Mouse (Mus musculus): Measurements from ENCODE around the gene Foxp1. TPM values are rescaled to one million over a fixed set of nuclear protein-coding genes. Genes with fewer than 3 reads are reported as not detected.

The Foxp1 gene
- total RNA-seq, 2 experiments from 2014 or later = 132 to 157 TPM

DNA sequence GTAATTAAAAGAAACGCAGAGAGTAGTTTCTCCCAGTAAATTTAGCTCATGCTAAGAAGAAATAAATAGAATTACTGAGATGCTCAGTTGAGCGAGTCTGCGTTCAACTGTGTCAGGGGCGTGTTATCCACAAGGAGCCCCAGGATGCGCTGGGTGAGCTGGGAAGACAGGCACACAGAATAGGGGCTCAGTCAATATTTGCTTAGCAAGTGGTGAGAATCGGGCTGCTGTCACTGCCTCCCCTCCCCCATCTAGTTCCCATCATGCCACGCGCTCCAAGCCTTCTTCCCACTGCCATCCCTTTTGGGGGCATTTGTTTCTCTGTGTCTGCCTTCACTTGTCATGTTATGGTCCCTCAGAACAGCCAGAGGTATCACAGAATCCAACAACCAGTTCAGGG lies 584.2 kb downstream of the Foxp1 start:
- DNase-seq (ENCODE audit: low spot score in 2 of 2) = peak in 1 of 2 experiments; percentile 22
- intact Hi-C loops (cut with DNase I) = loop anchor here (10.0 kb wide), 2 partner anchors 414 to 834 kb away; no protein-coding TSS in a partner anchor

- intact Hi-C loops (cut with DNase I) = loop anchor here (10.0 kb wide), 2 partner anchors 413 to 833 kb away; no protein-coding TSS in a partner anchor
These were observed 585.0 kb downstream of the Foxp1 start for GRCm38 (mm10) chr6:98937513-98937912.

DNA sequence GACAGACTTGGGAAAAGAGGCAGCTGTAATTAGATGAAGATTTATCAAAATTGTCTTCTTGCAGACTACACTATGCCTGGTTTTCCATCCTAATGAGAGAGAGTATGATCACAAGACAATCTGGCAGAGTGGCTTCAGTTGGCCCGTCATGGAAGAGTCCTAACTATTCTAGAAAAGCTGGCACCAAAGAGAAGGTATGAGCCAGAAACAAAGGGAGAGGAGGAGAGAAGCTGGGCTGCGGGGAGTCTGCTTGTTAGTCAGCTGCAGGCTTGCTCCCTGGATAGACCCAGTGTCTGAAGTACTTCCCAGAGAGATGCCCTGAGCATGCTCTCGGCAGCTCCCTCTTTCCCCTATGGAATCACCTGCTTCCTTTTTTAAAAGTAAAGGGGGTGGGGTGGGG lies 586.1 kb downstream of the Foxp1 start:
- DNase-seq (ENCODE audit: low spot score in 2 of 2) = peak in 1 of 2 experiments; percentile 62
- intact Hi-C loops (cut with DNase I) = loop anchor here (10.0 kb wide), 2 partner anchors 412 to 832 kb away; no protein-coding TSS in a partner anchor

More at GRCm38 (mm10) chr6:98937513-98937912, 585.0 kb downstream of the Foxp1 start:
- peak in 1 of 2 experiments; percentile 58 for DNase-seq (ENCODE audit: low spot score in 2 of 2)

DNA sequence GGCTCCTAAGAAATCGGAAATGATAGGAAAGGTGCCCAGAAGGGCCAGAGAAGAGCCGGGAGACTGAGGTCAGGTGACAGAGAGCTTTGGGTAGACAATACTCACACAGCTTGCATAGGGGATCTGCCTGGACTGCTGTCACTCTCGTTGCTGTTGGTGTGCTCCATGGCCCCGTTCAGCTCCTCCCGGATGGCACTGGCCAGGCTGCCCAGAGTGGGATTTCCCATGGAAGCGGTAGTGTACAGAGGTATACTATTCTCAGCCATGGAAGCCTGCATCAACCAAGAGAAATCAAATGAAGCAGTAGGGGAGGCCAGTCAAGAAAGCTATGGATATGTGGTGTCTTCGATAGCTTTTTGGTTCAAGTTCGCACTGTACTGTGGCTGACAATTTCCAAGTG lies 587.4 kb downstream of the Foxp1 start:
- no peak for DNase-seq (ENCODE audit: low spot score in 2 of 2)
- intact Hi-C loops (cut with DNase I) = loop anchor here (10.0 kb wide), 2 partner anchors 410 to 830 kb away; no protein-coding TSS in a partner anchor

DNA sequence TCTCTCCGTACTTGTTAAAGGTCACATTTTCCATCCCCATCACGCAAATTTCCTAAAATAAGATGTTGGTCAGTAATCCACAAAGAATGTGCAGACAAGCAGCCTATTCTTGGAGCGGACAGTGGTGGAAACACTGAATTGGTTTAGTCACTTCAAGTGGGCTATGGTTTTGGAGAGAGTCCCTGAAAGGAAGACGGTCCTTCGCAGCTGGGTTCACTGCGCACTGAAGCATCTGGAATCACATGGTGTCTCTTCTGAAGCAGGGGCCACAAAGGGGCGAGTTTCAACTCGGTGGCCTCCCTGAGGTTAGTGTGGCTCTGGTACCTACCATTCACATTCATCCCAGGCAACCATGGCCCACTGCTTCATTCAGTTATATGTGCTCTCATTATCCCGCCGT lies 588.1 kb downstream of the Foxp1 start:
- intact Hi-C loops (cut with DNase I) = loop anchor here (10.0 kb wide), 2 partner anchors 410 to 830 kb away; no protein-coding TSS in a partner anchor

GRCm38 (mm10) chr6:98933135-98933724 lies 589.3 kb downstream of the Foxp1 start:
- intact Hi-C loops (cut with DNase I) = loop anchor here (10.0 kb wide), 2 partner anchors 408 to 828 kb away; no protein-coding TSS in a partner anchor
- no peak for DNase-seq (ENCODE audit: low spot score in 2 of 2)

More for the DNA sequence above, 588.1 kb downstream of the Foxp1 start:
- no peak for DNase-seq (ENCODE audit: low spot score in 2 of 2)

DNA sequence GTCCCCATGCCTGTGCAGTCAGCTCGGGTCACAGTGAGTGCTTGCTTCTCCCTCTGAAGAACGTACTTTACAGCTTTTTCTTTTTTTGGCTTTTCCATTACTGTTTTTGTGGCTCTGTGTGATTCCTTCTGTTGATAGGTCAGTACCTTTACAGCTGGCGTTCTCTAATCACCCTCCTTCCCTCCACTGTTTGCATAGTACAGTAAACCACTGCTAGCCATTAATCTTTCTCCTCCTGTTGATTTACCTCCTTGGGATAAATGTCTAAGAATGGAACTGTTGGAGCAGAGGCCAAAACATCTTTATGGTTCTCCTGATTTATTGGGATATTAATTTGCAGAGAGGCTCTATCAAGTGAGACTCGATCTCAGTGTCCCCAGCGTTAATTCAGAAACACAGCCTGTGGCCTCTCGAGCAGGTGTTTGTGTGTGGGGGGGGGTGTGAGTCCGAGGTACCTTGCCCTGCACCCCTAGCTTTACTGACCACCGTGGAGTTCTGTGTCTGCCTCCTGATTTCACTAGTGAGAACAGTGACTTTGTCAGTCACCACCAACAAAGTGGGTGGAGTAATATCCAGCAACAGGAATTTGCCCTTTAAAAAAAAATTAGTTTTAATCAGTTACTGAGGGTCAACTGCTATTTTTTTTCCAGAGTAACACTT lies 590.5 kb downstream of the Foxp1 start:
- intact Hi-C loops (cut with DNase I) = loop anchor here (10.0 kb wide), 2 partner anchors 407 to 827 kb away; no protein-coding TSS in a partner anchor
- no peak for DNase-seq (ENCODE audit: low spot score in 2 of 2)

- intact Hi-C loops (cut with DNase I) = loop anchor here (10.0 kb wide), 2 partner anchors 406 to 826 kb away; no protein-coding TSS in a partner anchor
These were observed 591.7 kb downstream of the Foxp1 start for GRCm38 (mm10) chr6:98930652-98931300.

DNA sequence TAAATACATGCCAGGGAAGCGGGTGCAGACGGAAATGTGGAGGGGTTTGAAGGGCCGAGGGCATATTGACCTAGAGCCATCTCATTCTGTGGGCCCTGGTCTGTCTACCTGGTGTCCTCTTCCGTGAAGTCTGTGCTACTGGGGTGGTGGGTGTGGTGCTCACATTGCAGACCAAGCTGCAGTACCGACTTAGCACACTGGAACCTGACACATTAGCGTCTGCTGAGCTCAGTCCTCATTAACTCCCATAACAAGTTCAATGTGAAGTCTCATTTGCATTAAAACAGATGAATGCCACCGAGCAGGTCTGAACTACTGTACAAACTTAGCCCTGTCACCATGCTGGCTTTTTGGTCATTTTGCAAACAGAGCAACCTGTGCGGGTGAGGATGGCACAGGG lies 594.2 kb downstream of the Foxp1 start:
- intact Hi-C loops (cut with DNase I) = no loop called here
- DNase-seq (ENCODE audit: low spot score in 2 of 2) = no peak

More at GRCm38 (mm10) chr6:98930652-98931300, 591.7 kb downstream of the Foxp1 start:
- DNase-seq (ENCODE audit: low spot score in 2 of 2) = no peak

GRCm38 (mm10) chr6:98901259-98901658 lies 621.3 kb downstream of the Foxp1 start:
- intact Hi-C loops (cut with DNase I) = no loop called here
- no peak for DNase-seq (ENCODE audit: low spot score in 2 of 2)

GRCm38 (mm10) chr6:98878208-98878607 lies 644.3 kb downstream of the Foxp1 start:
- intact Hi-C loops (cut with DNase I) = no loop called here
- no peak for DNase-seq (ENCODE audit: low spot score in 2 of 2)

GRCm38 (mm10) chr6:98876401-98876800 lies 646.1 kb downstream of the Foxp1 start:
- no peak for DNase-seq (ENCODE audit: low spot score in 2 of 2)
- intact Hi-C loops (cut with DNase I) = no loop called here

Small RNA genes within 50 kb of the gene (microRNA-seq; reads per million reads assigned to microRNA genes)
- gene Gm22328 (0 reads per million in 2 experiments), gene Gm49348 (0 reads per million in 2 experiments)

Other genes with a start within 250 kb of the Foxp1 start
- gene Eif4e3, start 144.1 kb upstream of the Foxp1 start, total RNA-seq (2021) = 10 to 100 TPM; 16.6 to 17.0 TPM
- 1 to 10 TPM; 6.1 to 9.5 TPM for gene Gm20696, start 144.1 kb upstream of the Foxp1 start, total RNA-seq (2021)
- gene Gpr27, start 170.0 kb upstream of the Foxp1 start, total RNA-seq (2021) = 10 to 100 TPM; 46.6 to 46.7 TPM
- gene Prok2, start 203.7 kb upstream of the Foxp1 start, total RNA-seq (2021) = 1 to 10 TPM in 1 of 2 experiments, under 1 TPM in 1; 0.39 to 1.6 TPM

Data from left cerebral cortex, postnatal 25 days (tissue).